8 mouse cellular contexts compared by ENCODE assay signal in the genomic region with DNA sequence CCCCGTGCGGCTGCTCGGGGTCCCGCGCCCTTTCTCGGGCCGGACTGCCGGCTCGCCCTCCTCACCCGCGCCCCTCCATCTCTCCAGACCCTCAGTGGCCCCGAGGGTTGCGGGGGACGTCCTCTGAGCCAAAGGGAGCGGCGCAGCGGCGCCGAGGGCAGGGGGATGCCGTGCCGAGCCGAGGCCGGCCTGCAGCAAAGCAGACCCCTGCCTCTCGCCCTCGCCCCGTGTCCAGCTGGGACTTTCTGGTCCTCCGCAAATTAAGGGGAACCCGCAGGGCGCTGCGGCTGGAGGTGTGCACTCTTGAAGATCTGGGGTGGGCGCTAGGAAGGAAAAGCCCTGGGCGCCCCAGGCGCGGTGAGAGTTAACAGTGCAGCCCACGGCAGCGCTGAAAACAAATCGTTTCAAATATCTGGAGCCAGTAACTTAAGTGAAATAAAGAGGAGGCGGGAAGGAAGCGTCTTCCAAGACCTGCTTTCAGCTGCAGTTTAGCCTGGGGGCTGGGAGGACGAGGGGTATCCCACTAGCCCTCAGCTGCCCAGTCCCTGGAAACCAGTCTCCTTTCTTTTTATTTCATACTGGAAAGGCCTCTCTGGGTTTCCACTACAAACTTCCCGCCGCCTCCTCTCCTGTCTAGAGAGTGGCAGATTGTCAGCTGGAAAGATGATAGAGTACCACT. TPM values are rescaled to one million over a fixed set of nuclear protein-coding genes. Genes with fewer than 3 reads are reported as not detected.
DNase-seq lines count a peak whose midpoint lies in the region; ATAC-seq and TF ChIP-seq lines count a peak whose summit lies in the region.

No protein-coding gene starts in this region.

- 2% methylated on average over 38 of the region's 42 CpGs for WGBS in lung, adult 2 months
- 1% methylated on average over 42 of the region's 42 CpGs for WGBS in heart, embryonic 13.5 days
- 1% methylated on average over 40 of the region's 42 CpGs for WGBS in stomach, embryonic 15.5 days

- no peak for TF ChIP-seq CTCF in lung, adult 2 months (IDR thresholded peaks at IDR 0.05; ENCODE audit: insufficient read depth, low read length)

- peak; percentile 20 for DNase-seq in lung, adult 2 months
- DNase-seq in lung, postnatal 25 days (ENCODE audit: low spot score): no peak
- DNase-seq in embryo, embryonic 11 days: peak; percentile 78
- DNase-seq in layer of hippocampus, postnatal 14 days (ENCODE audit: low spot score in 2 of 2): peak; percentile 49 to 55
- peak; percentile 19 for DNase-seq in lung, postnatal 14 days
- DNase-seq in cerebellum, adult 8-10 months: no peak

- peak overlapping the region; percentile 98 for H3K4me2 ChIP-seq in heart, embryonic 13.5 days
- peak overlapping the region; percentile 75 for H3K4me2 ChIP-seq in stomach, embryonic 15.5 days

- no peaks in the 10 kb centered on the region for H3K36me3 ChIP-seq in heart, embryonic 13.5 days
- no peaks in the 10 kb centered on the region for H3K36me3 ChIP-seq in stomach, embryonic 15.5 days

- peak; percentile 22; the same call in 1 of the 2 replicates for ATAC-seq in heart, embryonic 13.5 days (ENCODE audit: extremely low read depth, insufficient number of reproducible peaks, low FRiP score, low TSS enrichment)
- peak; percentile 24; the same call in 1 of the 2 replicates for ATAC-seq in stomach, embryonic 15.5 days (ENCODE audit: insufficient read depth, low FRiP score, low read depth)

- peaks cover 51% of the 10 kb centered on the region for H3K27me3 ChIP-seq in heart, embryonic 13.5 days (replicated peaks)
- H3K27me3 ChIP-seq in stomach, embryonic 15.5 days (replicated peaks): peaks cover 16% of the 10 kb centered on the region; the same call in 1 of the 2 replicates

- no peaks in the 10 kb centered on the region for H3K9me3 ChIP-seq in heart, embryonic 13.5 days
- no peaks in the 10 kb centered on the region for H3K9me3 ChIP-seq in stomach, embryonic 15.5 days

- no peak for TF ChIP-seq POLR2A in lung, adult 2 months (IDR thresholded peaks at IDR 0.05; ENCODE audit: borderline replicate concordance, extremely low read depth, low read depth, low read length)

- H3K4me1 ChIP-seq in lung, adult 2 months (ENCODE audit: control insufficient read depth, insufficient read depth, low read length): peaks cover 11% of the 10 kb centered on the region; the same call in 1 of the 2 replicates
- H3K4me1 ChIP-seq in heart, embryonic 13.5 days: peaks cover 19% of the 10 kb centered on the region
- peaks cover 8% of the 10 kb centered on the region; the same call in 1 of the 2 replicates for H3K4me1 ChIP-seq in stomach, embryonic 15.5 days

- H3K9ac ChIP-seq in heart, embryonic 13.5 days: peak overlapping the region; percentile 90
- H3K9ac ChIP-seq in stomach, embryonic 15.5 days: peak overlapping the region; percentile 55

- H3K27ac ChIP-seq in heart, embryonic 13.5 days (replicated peaks): peak overlapping the region; percentile 79
- peak overlapping the region; percentile 86 for H3K27ac ChIP-seq in stomach, embryonic 15.5 days

- H3K4me3 ChIP-seq in lung, adult 2 months (replicated peaks; ENCODE audit: extremely low read depth, low read depth, low read length): peak overlapping the region; percentile 75
- peak overlapping the region; percentile 83 for H3K4me3 ChIP-seq in heart, embryonic 13.5 days
- peak overlapping the region; percentile 75 for H3K4me3 ChIP-seq in stomach, embryonic 15.5 days (replicated peaks)

RNA-seq across cellular contexts. Expression of gene Aff3, which starts 36.9 kb away (rescaled TPM):
- 16.9 and 19.3 TPM in 2 replicates for polyA plus RNA-seq in lung, adult 2 months (2012; rRNA removed)
- 1.9 and 2.1 TPM in 2 replicates for polyA plus RNA-seq in heart, embryonic 13.5 days (2015; fragmentation: Nextera tagmentation; extraction: Ambion mirVana)
- 10 to 100 TPM; 91.4 to 99.9 TPM for total RNA-seq in layer of hippocampus, postnatal 14 days (2021)
- 9.9 and 10.1 TPM in 2 replicates for polyA plus RNA-seq in stomach, embryonic 15.5 days (2015; fragmentation: Nextera tagmentation; extraction: Ambion mirVana)

Comparison
In these comparisons a context has a peak if more than half of its experiments do, and no peak if none do; other contexts are left out.
1. DNase-seq: peak in lung, adult 2 months (single experiment), embryo, embryonic 11 days (single experiment), layer of hippocampus, postnatal 14 days (2 of 2) and lung, postnatal 14 days (single experiment); none in lung, postnatal 25 days (single experiment) and cerebellum, adult 8-10 months (single experiment).
2. Peak in every context shown above with its lines, with median percentiles within 50 percentile points of each other: H3K4me3 ChIP-seq.